Mouse (Mus musculus) C2C12 (cell line): ENCODE measurements at regions not wholly inside any gene's neighbourhood (a gene's known extent, or its start where the extent isn't known, plus 50 kb on each side); places are given as distances from the start of the nearest gene placed in this dataset.

ENCODE experiments used
- H3K27me3 ChIP-seq: one replicate; pipeline ENCODE4 v1.6.1; 2011; ENCODE audit not compliant: control insufficient read depth, insufficient read depth, insufficient read length
- H3K36me3 ChIP-seq: one replicate; pipeline ENCODE4 v1.6.1; 2011; ENCODE audit not compliant: control insufficient read depth, insufficient read depth
- H3K4me3 ChIP-seq: one replicate; pipeline ENCODE4 v1.5.1; 2011; ENCODE audit warnings: mild to moderate bottlenecking, control low read depth; ENCODE audit not compliant: poor library complexity, insufficient read depth, severe bottlenecking
- H3K79me2 ChIP-seq: one replicate; pipeline ENCODE4 v1.6.1; 2011; ENCODE audit not compliant: control insufficient read depth, insufficient read depth
- H3K79me3 ChIP-seq: one replicate; pipeline ENCODE4 v1.6.1; 2011; ENCODE audit warnings: low read depth, control low read depth
- H3ac ChIP-seq: one replicate; pipeline ENCODE3; 2011; ENCODE audit warnings: low read depth; ENCODE audit not compliant: control insufficient read depth, insufficient read length
- CEBPB ChIP-seq: IDR thresholded peaks from one replicate; pipeline ENCODE4 v1.6.1; 2011; ENCODE audit warnings: low read depth, mild to moderate bottlenecking, control low read depth, moderate library complexity
- CTCF ChIP-seq: IDR thresholded peaks from one replicate; pipeline ENCODE4 v1.5.1; 2011; ENCODE audit not compliant: control insufficient read depth, insufficient read depth, insufficient read length
- FOSL1 ChIP-seq: IDR thresholded peaks from one replicate; pipeline ENCODE4 v1.8.0; 2011; ENCODE audit warnings: mild to moderate bottlenecking, low read length; ENCODE audit not compliant: poor library complexity, insufficient read depth, severe bottlenecking
- MAX ChIP-seq: IDR thresholded peaks from one replicate; pipeline ENCODE4 v1.6.1; 2011; ENCODE audit warnings: mild to moderate bottlenecking, control low read depth
- MYOD1 ChIP-seq: IDR thresholded peaks from one replicate; pipeline ENCODE4 v1.6.1; 2011; ENCODE audit warnings: low read depth; ENCODE audit not compliant: control insufficient read depth, insufficient read length
- MYOG ChIP-seq: IDR thresholded peaks from one replicate; pipeline ENCODE4 v1.6.1; 2011; ENCODE audit not compliant: control insufficient read depth, insufficient read length; ENCODE audit errors: extremely low read depth
- USF1 ChIP-seq: IDR thresholded peaks from one replicate; pipeline ENCODE4 v1.6.1; 2011; ENCODE audit warnings: low read depth, mild to moderate bottlenecking, control low read depth, moderate library complexity

DNA sequence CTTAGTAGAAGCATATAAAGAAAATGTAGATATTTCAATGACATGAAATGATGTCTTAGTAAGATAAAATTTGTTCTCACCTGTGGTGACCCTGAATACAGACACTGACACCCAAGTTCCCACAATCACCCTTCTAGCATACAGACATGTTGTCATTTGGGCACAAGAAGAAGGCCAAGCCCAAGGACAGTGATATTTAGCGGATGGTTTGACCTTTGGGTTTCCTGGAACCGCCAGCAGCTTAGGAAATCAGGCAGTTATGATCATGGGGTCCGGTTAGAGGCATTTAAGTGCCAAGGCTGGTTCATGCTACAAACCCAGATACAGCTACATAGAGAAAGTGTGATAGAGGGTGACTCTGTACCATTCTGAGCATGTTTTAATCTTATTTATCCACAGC is 310.2 kb upstream of the Gpc5 start:
- Histone ChIP-seq H3K4me3 (no peak overlapping the region), H3K36me3 (no peaks in the 10 kb centered on the region), H3K79me2 (no peaks in the 10 kb centered on the region), H3ac (no peak overlapping the region), H3K79me3 (no peaks in the 10 kb centered on the region), H3K27me3 (no peaks in the 10 kb centered on the region)
- TF ChIP-seq CTCF: no peak
- no peak for TF ChIP-seq FOSL1
- TF ChIP-seq USF1: no peak
- TF ChIP-seq MYOD1: no peak
- TF ChIP-seq MYOG: no peak
- no peak for TF ChIP-seq MAX

DNA sequence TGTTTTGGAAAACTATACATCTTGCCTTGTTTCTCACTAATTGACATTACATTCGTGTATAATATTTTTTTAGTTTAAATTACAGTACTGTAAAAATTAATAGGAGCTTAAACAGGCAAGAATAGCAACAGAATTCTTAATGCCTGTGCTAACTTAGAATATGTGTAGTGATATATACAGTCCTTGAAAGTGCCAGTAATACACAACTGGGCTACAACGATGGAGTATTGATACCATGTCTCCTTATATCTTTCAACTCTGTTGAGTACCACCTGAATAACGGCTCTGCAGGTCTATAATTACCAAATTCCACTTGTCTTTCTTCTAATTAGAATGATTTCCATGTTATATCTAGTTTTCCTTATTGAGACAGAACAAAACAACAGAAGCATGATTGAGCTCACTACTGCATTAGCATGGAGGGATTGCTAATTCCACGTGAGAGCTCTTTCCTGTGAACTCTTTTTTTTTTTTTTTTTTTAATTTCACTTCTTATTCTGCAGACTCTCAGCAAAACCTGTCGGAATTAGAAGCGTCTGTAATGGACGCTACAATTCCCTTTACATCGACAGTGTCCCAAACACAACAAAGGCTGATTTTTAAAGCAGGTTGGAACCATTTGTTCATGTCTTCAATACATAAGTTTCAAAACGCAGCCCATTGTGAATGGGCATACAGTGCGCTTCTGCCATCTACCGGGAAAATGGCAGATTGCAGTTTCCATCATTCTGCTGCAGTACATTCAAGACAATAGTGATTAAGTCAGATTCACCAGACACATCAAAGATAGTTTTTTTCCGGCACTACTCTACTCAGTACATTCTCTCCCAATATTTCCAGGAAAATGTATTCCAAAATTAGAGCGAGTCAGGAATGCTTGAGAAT is 300.8 kb upstream of the Gpc5 start:
- H3K36me3 ChIP-seq: no peaks in the 10 kb centered on the region
- no peaks in the 10 kb centered on the region for H3K79me3 ChIP-seq
- no peaks in the 10 kb centered on the region for H3K27me3 ChIP-seq
- H3ac ChIP-seq: no peak overlapping the region
- H3K4me3 ChIP-seq: no peak overlapping the region
- no peaks in the 10 kb centered on the region for H3K79me2 ChIP-seq
- TF ChIP-seq MAX (no peak), CTCF (no peak), MYOD1 (no peak), FOSL1 (no peak), CEBPB (no peak), USF1 (no peak), MYOG (no peak)

DNA sequence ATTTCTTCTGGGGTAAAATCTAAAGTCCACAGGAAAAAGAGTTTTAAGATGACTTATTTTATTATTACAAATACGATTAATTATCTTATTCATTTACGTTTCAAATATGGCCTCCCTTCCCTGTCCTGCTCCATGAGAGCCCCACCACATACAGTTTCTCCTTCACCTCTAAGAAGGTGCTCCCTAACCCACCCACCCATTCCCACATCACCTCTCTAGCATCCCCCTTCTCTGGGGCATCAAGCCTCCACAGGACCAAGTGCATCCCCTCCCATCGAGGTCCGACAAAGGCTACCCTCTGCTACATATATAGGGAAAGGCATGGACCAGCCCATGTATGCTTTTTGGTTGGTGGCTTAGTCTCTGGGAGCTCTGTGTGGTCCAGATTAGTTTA is 300.2 kb upstream of the Gpc5 start:
- no peak for TF ChIP-seq MAX
- TF ChIP-seq MYOG: no peak
- TF ChIP-seq FOSL1: no peak
- TF ChIP-seq USF1: no peak
- TF ChIP-seq MYOD1: no peak
- no peak for TF ChIP-seq CEBPB
- TF ChIP-seq CTCF: no peak
- no peak overlapping the region for H3ac ChIP-seq
- no peaks in the 10 kb centered on the region for H3K79me2 ChIP-seq
- H3K79me3 ChIP-seq: no peaks in the 10 kb centered on the region
- H3K36me3 ChIP-seq: no peaks in the 10 kb centered on the region
- no peak overlapping the region for H3K4me3 ChIP-seq
- no peaks in the 10 kb centered on the region for H3K27me3 ChIP-seq

DNA sequence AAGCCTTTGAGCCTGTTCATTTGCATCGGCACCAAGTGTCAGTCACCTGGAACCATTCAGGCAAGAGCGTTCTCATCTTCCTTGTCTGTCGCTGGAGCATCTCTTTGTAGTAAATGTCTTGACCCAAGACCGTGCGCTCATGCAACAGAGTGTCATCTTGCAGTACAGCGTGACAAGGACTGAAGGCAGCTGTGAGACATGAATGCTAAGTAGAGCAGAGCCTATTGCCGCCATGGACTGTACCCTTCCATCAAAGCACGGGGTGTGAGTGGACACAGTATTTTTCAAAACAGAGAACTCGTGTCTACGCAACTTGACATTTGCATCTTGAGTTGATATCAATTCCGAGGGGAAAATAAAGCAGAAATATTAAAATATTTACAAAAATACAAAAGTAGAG is 287.4 kb upstream of the Gpc5 start:
- TF ChIP-seq MYOD1: no peak
- no peak overlapping the region for H3ac ChIP-seq
- H3K79me2 ChIP-seq: no peaks in the 10 kb centered on the region
- no peak overlapping the region for H3K4me3 ChIP-seq
- no peaks in the 10 kb centered on the region for H3K27me3 ChIP-seq
- no peaks in the 10 kb centered on the region for H3K79me3 ChIP-seq
- H3K36me3 ChIP-seq: no peaks in the 10 kb centered on the region

DNA sequence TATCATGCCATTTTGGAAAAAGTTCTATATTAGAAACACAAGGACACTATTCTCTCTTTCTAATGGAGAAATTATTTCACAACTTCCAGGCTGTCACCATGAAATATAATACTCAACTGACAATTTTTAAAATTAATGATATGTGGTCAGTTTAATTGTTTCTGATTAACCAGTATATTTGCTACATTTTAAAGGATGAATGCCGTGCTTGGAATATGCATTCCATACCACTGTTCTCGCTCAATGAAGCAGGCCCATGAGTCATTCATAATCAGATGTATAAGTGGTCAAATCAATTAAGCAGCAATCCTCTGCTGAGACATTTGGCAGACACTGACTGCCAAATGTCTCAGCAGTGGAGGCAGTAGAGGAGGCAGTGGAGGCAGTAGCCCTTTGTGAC is 283.4 kb upstream of the Gpc5 start:
- Histone ChIP-seq H3K36me3 (no peaks in the 10 kb centered on the region), H3ac (no peak overlapping the region), H3K27me3 (no peaks in the 10 kb centered on the region), H3K79me3 (no peaks in the 10 kb centered on the region), H3K4me3 (no peak overlapping the region), H3K79me2 (no peaks in the 10 kb centered on the region)
- TF ChIP-seq FOSL1 (no peak), MAX (no peak), CTCF (no peak), MYOG (no peak), MYOD1 (no peak), CEBPB (no peak), USF1 (no peak)

DNA sequence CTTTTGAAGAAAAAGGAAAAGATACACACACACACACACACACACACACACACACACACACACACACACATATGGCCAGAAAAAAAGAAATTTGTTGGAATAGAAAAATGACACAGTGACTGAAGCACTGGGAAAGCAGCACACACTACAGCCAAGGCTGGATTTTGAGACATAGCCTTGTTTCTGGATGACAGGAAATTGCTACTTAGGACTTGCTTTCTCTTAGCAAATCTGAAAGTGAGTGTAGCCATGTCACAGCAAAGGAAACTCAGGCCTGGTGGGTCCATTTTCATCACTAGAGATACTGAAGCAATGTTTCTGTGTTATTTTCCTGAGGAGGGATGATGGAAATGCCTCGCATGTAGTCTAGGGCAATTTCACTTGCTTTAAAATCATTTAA is 271.3 kb upstream of the Gpc5 start:
- H3ac ChIP-seq: no peak overlapping the region
- no peak overlapping the region for H3K4me3 ChIP-seq
- no peaks in the 10 kb centered on the region for H3K79me3 ChIP-seq
- H3K36me3 ChIP-seq: no peaks in the 10 kb centered on the region
- TF ChIP-seq MYOG: no peak
- TF ChIP-seq USF1: no peak
- TF ChIP-seq MYOD1: no peak
- no peak for TF ChIP-seq CTCF
- no peak for TF ChIP-seq CEBPB
- TF ChIP-seq FOSL1: no peak
- no peak for TF ChIP-seq MAX
- no peaks in the 10 kb centered on the region for H3K79me2 ChIP-seq
- H3K27me3 ChIP-seq: no peaks in the 10 kb centered on the region
